8 mouse cellular contexts compared by ENCODE assay signal in the genomic region with DNA sequence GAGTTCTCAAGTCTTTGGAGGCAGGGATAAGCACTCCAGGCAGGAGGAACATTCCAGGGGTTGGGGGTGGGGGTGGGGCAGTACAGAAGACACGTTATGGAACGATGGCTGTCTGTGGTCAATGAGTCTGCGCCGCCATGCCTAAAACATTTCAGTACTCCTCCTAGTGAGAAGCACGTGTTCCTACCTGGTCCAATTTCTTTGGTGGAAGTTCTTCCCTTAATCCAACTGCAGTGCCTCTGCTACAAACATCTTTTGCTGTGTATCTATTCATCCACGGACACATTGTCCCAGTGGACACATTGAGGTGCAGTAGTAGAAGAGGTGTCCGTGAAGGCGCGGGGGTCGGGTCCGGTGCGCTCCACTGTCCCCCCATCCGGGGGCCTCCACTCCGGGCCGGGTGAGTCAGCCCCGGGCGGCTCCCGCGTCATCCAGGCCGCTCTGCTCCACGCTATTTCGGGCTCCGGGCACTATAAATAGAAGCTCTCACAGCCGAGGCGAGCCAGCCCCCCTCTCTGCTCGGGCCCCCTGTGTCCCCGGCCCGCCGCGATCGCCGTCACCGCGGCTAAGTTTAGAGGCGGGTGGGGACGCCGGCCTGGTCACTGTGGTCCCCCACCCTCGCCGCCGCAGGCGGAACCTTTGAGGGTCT. TPM values are rescaled to one million over a fixed set of nuclear protein-coding genes. Genes with fewer than 3 reads are reported as not detected.
DNase-seq lines count a peak whose midpoint lies in the region; ATAC-seq and TF ChIP-seq lines count a peak whose summit lies in the region.

No protein-coding gene starts in this region.

- peak; percentile 52 for DNase-seq in adrenal gland, postnatal 10 days
- DNase-seq in adrenal gland, adult 8-10 months = no peak
- DNase-seq in forebrain, embryonic 10.5 days (ENCODE audit: extremely low spot score, low spot score) = peak; percentile 48
- DNase-seq in heart, postnatal 14 days = peak; percentile 73 to 76
- DNase-seq in liver, embryonic 13.5 days = no peak
- peak; percentile 67 for DNase-seq in right cerebral cortex, postnatal 14 days

- no peaks in the 10 kb centered on the region for H3K36me3 ChIP-seq in C2C12 (ENCODE audit: control insufficient read depth, insufficient read depth)
- H3K36me3 ChIP-seq in forebrain, embryonic 10.5 days (replicated peaks) = no peaks in the 10 kb centered on the region
- H3K36me3 ChIP-seq in liver, embryonic 13.5 days = no peaks in the 10 kb centered on the region

- intact Hi-C loops in heart, postnatal 14 days (cut with DNase I) = loop anchor here (2.0 to 5.0 kb wide), 2 partner anchors 103 to 165 kb away; partner anchors contain the start of gene Eml2

- peaks cover 10% of the 10 kb centered on the region for H3K79me3 ChIP-seq in C2C12 (ENCODE audit: low read depth)

- no peak for ATAC-seq in liver, embryonic 13.5 days (ENCODE audit: low read depth)
- no peak for ATAC-seq in CD4-positive, CD25-positive, alpha-beta regulatory T cell, adult 4 months

- H3K4me3 ChIP-seq in C2C12 (ENCODE audit: insufficient read depth, poor library complexity, severe bottlenecking) = peak overlapping the region; percentile 6
- peak overlapping the region; percentile 64 for H3K4me3 ChIP-seq in forebrain, embryonic 10.5 days
- peak overlapping the region; percentile 38 for H3K4me3 ChIP-seq in liver, embryonic 13.5 days (replicated peaks)

- TF ChIP-seq CTCF in C2C12 (IDR thresholded peaks at IDR 0.05; ENCODE audit: control insufficient read depth, insufficient read depth, insufficient read length) = no peak

- peaks cover 46% of the 10 kb centered on the region for H3K4me1 ChIP-seq in forebrain, embryonic 10.5 days
- H3K4me1 ChIP-seq in liver, embryonic 13.5 days (replicated peaks) = peaks cover 43% of the 10 kb centered on the region

- H3K9me3 ChIP-seq in forebrain, embryonic 10.5 days = no peaks in the 10 kb centered on the region
- H3K9me3 ChIP-seq in liver, embryonic 13.5 days (replicated peaks) = no peaks in the 10 kb centered on the region

- H3K9ac ChIP-seq in liver, embryonic 13.5 days = peak overlapping the region; percentile 20; the same call in 1 of the 2 replicates

- peak overlapping the region; percentile 29 for H3ac ChIP-seq in C2C12 (ENCODE audit: control insufficient read depth, insufficient read length, low read depth)

- no peaks in the 10 kb centered on the region for H3K27me3 ChIP-seq in C2C12 (ENCODE audit: control insufficient read depth, insufficient read depth, insufficient read length)
- peaks cover 27% of the 10 kb centered on the region for H3K27me3 ChIP-seq in forebrain, embryonic 10.5 days (ENCODE audit: poor library complexity, severe bottlenecking)
- H3K27me3 ChIP-seq in liver, embryonic 13.5 days = peaks cover 62% of the 10 kb centered on the region

- peak overlapping the region; percentile 56 for H3K4me2 ChIP-seq in liver, embryonic 13.5 days

- H3K79me2 ChIP-seq in C2C12 (ENCODE audit: control insufficient read depth, insufficient read depth) = peaks cover 17% of the 10 kb centered on the region

- WGBS in forebrain, embryonic 10.5 days = 2% methylated on average over 41 of the region's 41 CpGs
- WGBS in liver, embryonic 13.5 days (ENCODE audit: insufficient replicate concordance) = 2% methylated on average over 41 of the region's 41 CpGs

- peak overlapping the region; percentile 71 for H3K27ac ChIP-seq in forebrain, embryonic 10.5 days
- no peak overlapping the region for H3K27ac ChIP-seq in liver, embryonic 13.5 days

TF ChIP-seq in C2C12, 6 proteins besides CTCF, POLR2A, EP300 and RAD21:
- peak; percentile 73 for TF ChIP-seq MAX (IDR thresholded peaks at IDR 0.05)
- TF ChIP-seq USF1 (IDR thresholded peaks at IDR 0.05; ENCODE audit: low read depth) = no peak

RNA-seq across cellular contexts. Expression of gene Ercc1, which starts 2.7 kb away (rescaled TPM):
- 10 to 100 TPM; 37.1 to 41.3 TPM for total RNA-seq in adrenal gland, postnatal 10 days (2021)
- 10 to 100 TPM; 32.4 to 56.3 (median 41.6) TPM for total RNA-seq in adrenal gland, adult 8-10 months (2022)
- 151 TPM for polyA plus RNA-seq in C2C12 (2012; fragmentation: generic; extraction: Trizol)
- 95.3 and 96.1 TPM in 2 replicates for polyA plus RNA-seq in forebrain, embryonic 10.5 days (2016; fragmentation: Nextera tagmentation; extraction: Ambion mirVana)
- 10 to 100 TPM; 41.1 to 48.0 TPM for total RNA-seq in heart, postnatal 14 days (2021)
- 19.1 and 21.0 TPM in 2 replicates for polyA plus RNA-seq in liver, embryonic 13.5 days (2015; fragmentation: Nextera tagmentation; extraction: Ambion mirVana)
- 10 to 100 TPM; 71.2 to 78.1 TPM for polyA plus RNA-seq in CD4-positive, CD25-positive, alpha-beta regulatory T cell, adult 4 months (2017; shearing (Covaris generic))

RNA-seq across cellular contexts. Expression of gene Cd3eap, which starts 17.4 kb away (rescaled TPM):
- total RNA-seq in adrenal gland, postnatal 10 days (2021) = 10 to 100 TPM; 11.5 to 11.7 TPM
- total RNA-seq in adrenal gland, adult 8-10 months (2022) = 10 to 100 TPM; 12.9 to 15.2 (median 13.5) TPM
- 25.6 TPM for polyA plus RNA-seq in C2C12 (2012; fragmentation: generic; extraction: Trizol)
- polyA plus RNA-seq in forebrain, embryonic 10.5 days (2016; fragmentation: Nextera tagmentation; extraction: Ambion mirVana) = 30.9 and 32.2 TPM in 2 replicates
- 1 to 10 TPM; 6.5 to 9.4 TPM for total RNA-seq in heart, postnatal 14 days (2021)
- polyA plus RNA-seq in liver, embryonic 13.5 days (2015; fragmentation: Nextera tagmentation; extraction: Ambion mirVana) = 15.0 and 16.3 TPM in 2 replicates
- polyA plus RNA-seq in CD4-positive, CD25-positive, alpha-beta regulatory T cell, adult 4 months (2017; shearing (Covaris generic)) = 10 to 100 TPM; 15.8 to 17.6 TPM

RNA-seq across cellular contexts. Expression of gene Ppp1r13l, which starts 17.7 kb away (rescaled TPM):
- total RNA-seq in adrenal gland, postnatal 10 days (2021) = 1 to 10 TPM; 5.0 to 6.0 TPM
- 10 to 100 TPM in 1 of 4 experiments, 1 to 10 TPM in 3; 6.4 to 12.5 (median 8.4) TPM for total RNA-seq in adrenal gland, adult 8-10 months (2022)
- 21.5 TPM for polyA plus RNA-seq in C2C12 (2012; fragmentation: generic; extraction: Trizol)
- polyA plus RNA-seq in forebrain, embryonic 10.5 days (2016; fragmentation: Nextera tagmentation; extraction: Ambion mirVana) = 5.4 and 6.3 TPM in 2 replicates
- 10 to 100 TPM; 25.0 to 28.4 TPM for total RNA-seq in heart, postnatal 14 days (2021)
- polyA plus RNA-seq in liver, embryonic 13.5 days (2015; fragmentation: Nextera tagmentation; extraction: Ambion mirVana) = 1.1 and 1.2 TPM in 2 replicates
- not detected for polyA plus RNA-seq in CD4-positive, CD25-positive, alpha-beta regulatory T cell, adult 4 months (2017; shearing (Covaris generic))

RNA-seq across cellular contexts. Expression of gene Fosb, which starts 32.0 kb away (rescaled TPM):
- total RNA-seq in adrenal gland, postnatal 10 days (2021) = 10 to 100 TPM in 1 of 2 experiments, 1 to 10 TPM in 1; 1.2 to 12.9 TPM
- 1 to 10 TPM; 1.6 to 9.4 (median 5.6) TPM for total RNA-seq in adrenal gland, adult 8-10 months (2022)
- 1.4 TPM for polyA plus RNA-seq in C2C12 (2012; fragmentation: generic; extraction: Trizol)
- 0.10 TPM in 1 of 2 replicates, not detected in the other for polyA plus RNA-seq in forebrain, embryonic 10.5 days (2016; fragmentation: Nextera tagmentation; extraction: Ambion mirVana)
- 1 to 10 TPM in 1 of 2 experiments, under 1 TPM in 1; 0.60 to 1.2 TPM for total RNA-seq in heart, postnatal 14 days (2021)
- polyA plus RNA-seq in liver, embryonic 13.5 days (2015; fragmentation: Nextera tagmentation; extraction: Ambion mirVana) = 0.03 TPM in 1 of 2 replicates, not detected in the other
- polyA plus RNA-seq in CD4-positive, CD25-positive, alpha-beta regulatory T cell, adult 4 months (2017; shearing (Covaris generic)) = 1 to 10 TPM in 1 of 2 experiments, under 1 TPM in 1; 0.35 to 2.7 TPM

RNA-seq across cellular contexts. Expression of gene Ercc2, which starts 39.9 kb away (rescaled TPM):
- total RNA-seq in adrenal gland, postnatal 10 days (2021) = 10 to 100 TPM; 18.8 to 29.0 TPM
- total RNA-seq in adrenal gland, adult 8-10 months (2022) = 10 to 100 TPM; 31.0 to 44.8 (median 39.2) TPM
- polyA plus RNA-seq in C2C12 (2012; fragmentation: generic; extraction: Trizol) = 9.7 TPM
- 26.9 and 28.7 TPM in 2 replicates for polyA plus RNA-seq in forebrain, embryonic 10.5 days (2016; fragmentation: Nextera tagmentation; extraction: Ambion mirVana)
- total RNA-seq in heart, postnatal 14 days (2021) = 10 to 100 TPM; 12.4 to 15.7 TPM
- 8.6 and 9.9 TPM in 2 replicates for polyA plus RNA-seq in liver, embryonic 13.5 days (2015; fragmentation: Nextera tagmentation; extraction: Ambion mirVana)
- 10 to 100 TPM; 10.1 to 11.6 TPM for polyA plus RNA-seq in CD4-positive, CD25-positive, alpha-beta regulatory T cell, adult 4 months (2017; shearing (Covaris generic))

Comparison
In these comparisons a context has a peak if more than half of its experiments do, and no peak if none do; other contexts are left out.
1. DNase-seq: peak in adrenal gland, postnatal 10 days (single experiment), forebrain, embryonic 10.5 days (single experiment), heart, postnatal 14 days (2 of 2) and right cerebral cortex, postnatal 14 days (single experiment); none in adrenal gland, adult 8-10 months (single experiment) and liver, embryonic 13.5 days (single experiment).
2. H3K4me3 ChIP-seq: peak in every context shown above with its lines; median percentile 64 in forebrain, embryonic 10.5 days; 38 in liver, embryonic 13.5 days; 6 in C2C12.